8 mouse cellular contexts compared by ENCODE assay signal in genomic region chrX:100625146-100625545, GRCm38 (mm10). TPM values are rescaled to one million over a fixed set of nuclear protein-coding genes. Genes with fewer than 3 reads are reported as not detected.
DNase-seq lines count a peak whose midpoint lies in the region; ATAC-seq and TF ChIP-seq lines count a peak whose summit lies in the region.

No protein-coding gene starts in this region.

- H3K4me2 ChIP-seq in heart, embryonic 15.5 days: peak overlapping the region; percentile 58
- peak overlapping the region; percentile 46 for H3K4me2 ChIP-seq in forebrain, postnatal 0 days (ENCODE audit: low read depth)

- peaks cover 42% of the 10 kb centered on the region for H3K79me2 ChIP-seq in macrophage (ENCODE audit: inconsistent target)

- TF ChIP-seq CTCF in forebrain, postnatal 0 days (IDR thresholded peaks at IDR 0.05; ENCODE audit: low read depth): no peak

- H3K36me3 ChIP-seq in heart, embryonic 15.5 days: 0 out of 2 replicates have a peak, but pooled peaks cover 7% of the 10 kb centered on the region
- peaks cover 9% of the 10 kb centered on the region; the same call in 1 of the 2 replicates for H3K36me3 ChIP-seq in forebrain, postnatal 0 days (ENCODE audit: insufficient read depth)
- no peaks in the 10 kb centered on the region for H3K36me3 ChIP-seq in macrophage (ENCODE audit: inconsistent target)

- no peak overlapping the region for H3K27ac ChIP-seq in heart, embryonic 15.5 days
- H3K27ac ChIP-seq in forebrain, postnatal 0 days (ENCODE audit: low read depth, low read length): no peak overlapping the region
- peak overlapping the region; percentile 80 for H3K27ac ChIP-seq in macrophage

- H3K27me3 ChIP-seq in heart, embryonic 15.5 days: no peaks in the 10 kb centered on the region
- no peaks in the 10 kb centered on the region for H3K27me3 ChIP-seq in forebrain, postnatal 0 days (ENCODE audit: insufficient read depth, low read length)

- 29% methylated on average over 7 of the region's 7 CpGs for WGBS in heart, embryonic 15.5 days
- 46% methylated on average over 7 of the region's 7 CpGs for whole genome bisulfite sequencing in forebrain, postnatal 0 days
- 27% methylated on average over 6 of the region's 7 CpGs for WGBS in macrophage (ENCODE audit: missing documents)

- ATAC-seq in heart, embryonic 15.5 days (replicated peaks; ENCODE audit: insufficient number of reproducible peaks, insufficient read depth, low FRiP score, low read depth): 0 out of 2 replicates have a peak, but pooled peaks have one; percentile 14
- ATAC-seq in forebrain, postnatal 0 days: no peak

- H3K4me1 ChIP-seq in heart, embryonic 15.5 days (replicated peaks): no peaks in the 10 kb centered on the region
- H3K4me1 ChIP-seq in forebrain, postnatal 0 days (ENCODE audit: insufficient read depth): peaks cover 4% of the 10 kb centered on the region; the same call in 1 of the 2 replicates

- DNase-seq in heart, postnatal 10 days: no peak
- DNase-seq in NIH3T3 (ENCODE audit: low read depth): peak; percentile 56
- peak; percentile 2 for DNase-seq in forebrain, postnatal 0 days
- DNase-seq in thymus, postnatal 14 days: no peak
- no peak for DNase-seq in frontal cortex, adult 2 months (ENCODE audit: extremely low spot score in 1 of 2, low spot score in 1 of 2)
- no peak for DNase-seq in adrenal gland, postnatal 10 days

- peak overlapping the region; percentile 55; the same call in 1 of the 2 replicates for H3K9ac ChIP-seq in heart, embryonic 15.5 days
- H3K9ac ChIP-seq in forebrain, postnatal 0 days: peak overlapping the region; percentile 60; the same call in 1 of the 2 replicates

- intact Hi-C loops in heart, postnatal 10 days (cut with DNase I): loop anchor here (10.0 kb wide), 1 partner anchor 110 kb away; no protein-coding TSS in a partner anchor

- no peaks in the 10 kb centered on the region for H3K9me3 ChIP-seq in heart, embryonic 15.5 days (replicated peaks)
- no peaks in the 10 kb centered on the region for H3K9me3 ChIP-seq in forebrain, postnatal 0 days (ENCODE audit: low read length)

- H3K4me3 ChIP-seq in heart, embryonic 15.5 days: peak overlapping the region; percentile 69
- peak overlapping the region; percentile 50 for H3K4me3 ChIP-seq in forebrain, postnatal 0 days (ENCODE audit: low read depth, low read length)
- H3K4me3 ChIP-seq in macrophage (ENCODE audit: inconsistent target): peak overlapping the region; percentile 82

RNA-seq across cellular contexts. Expression of gene Kif4, which starts 0.4 kb away (rescaled TPM):
- polyA plus RNA-seq in heart, embryonic 15.5 days (2015; fragmentation: Nextera tagmentation; extraction: Ambion mirVana): 18.9 and 21.5 TPM in 2 replicates
- 1 to 10 TPM; 8.6 to 8.8 TPM for total RNA-seq in heart, postnatal 10 days (2021)
- 6.4 and 6.7 TPM in 2 replicates for total RNA-seq in forebrain, postnatal 0 days (2014; rRNA removed)
- polyA plus RNA-seq in forebrain, postnatal 0 days (2015; fragmentation: Nextera tagmentation; extraction: Ambion mirVana): 3.1 and 3.8 TPM in 2 replicates
- total RNA-seq in macrophage (2018; cell fraction: chromatin; rRNA removed): 10 to 100 TPM in 3 of 26 experiments, 1 to 10 TPM in 21, under 1 TPM in 2; 0.76 to 14.1 (median 3.2) TPM
- 1 to 10 TPM in 13 of 26 experiments, under 1 TPM in 13; 0.37 to 2.2 (median 0.93) TPM for total RNA-seq in macrophage (2018; cell fraction: cytosol; rRNA removed)
- 10 to 100 TPM in 2 of 26 experiments, 1 to 10 TPM in 18, under 1 TPM in 6; 0.55 to 14.1 (median 1.9) TPM for total RNA-seq in macrophage (2018; cell fraction: nucleus; rRNA removed)
- 0.28 to 3.9 TPM (median 3.0 TPM) in 3 replicates for polyA plus RNA-seq in macrophage (2018)
- 0.88 and 0.92 TPM in 2 replicates for polyA plus RNA-seq in frontal cortex, adult 2 months (2012; rRNA removed)
- total RNA-seq in adrenal gland, postnatal 10 days (2021): 1 to 10 TPM; 7.0 to 8.0 TPM

RNA-seq across cellular contexts. Expression of gene Pdzd11, which starts 1.2 kb away (rescaled TPM):
- polyA plus RNA-seq in heart, embryonic 15.5 days (2015; fragmentation: Nextera tagmentation; extraction: Ambion mirVana): 83.5 TPM in 2 replicates
- 10 to 100 TPM; 34.5 to 35.5 TPM for total RNA-seq in heart, postnatal 10 days (2021)
- total RNA-seq in forebrain, postnatal 0 days (2014; rRNA removed): 39.2 and 41.2 TPM in 2 replicates
- polyA plus RNA-seq in forebrain, postnatal 0 days (2015; fragmentation: Nextera tagmentation; extraction: Ambion mirVana): 80.8 and 83.8 TPM in 2 replicates
- total RNA-seq in macrophage (2018; cell fraction: chromatin; rRNA removed): 10 to 100 TPM; 19.5 to 61.0 (median 30.3) TPM
- 10 to 100 TPM; 34.7 to 83.9 (median 59.4) TPM for total RNA-seq in macrophage (2018; cell fraction: cytosol; rRNA removed)
- total RNA-seq in macrophage (2018; cell fraction: nucleus; rRNA removed): 10 to 100 TPM; 27.6 to 67.9 (median 41.8) TPM
- polyA plus RNA-seq in macrophage (2018): 35.3 to 57.7 TPM (median 53.5 TPM) in 3 replicates
- polyA plus RNA-seq in frontal cortex, adult 2 months (2012; rRNA removed): 51.4 and 58.5 TPM in 2 replicates
- total RNA-seq in adrenal gland, postnatal 10 days (2021): 10 to 100 TPM; 41.0 to 41.9 TPM

RNA-seq across cellular contexts. Expression of gene Arr3, which starts 19.8 kb away (rescaled TPM):
- polyA plus RNA-seq in heart, embryonic 15.5 days (2015; fragmentation: Nextera tagmentation; extraction: Ambion mirVana): 1.0 and 1.4 TPM in 2 replicates
- not detected for total RNA-seq in heart, postnatal 10 days (2021)
- total RNA-seq in forebrain, postnatal 0 days (2014; rRNA removed): not detected in 2 replicates
- 0.23 TPM in 1 of 2 replicates, not detected in the other for polyA plus RNA-seq in forebrain, postnatal 0 days (2015; fragmentation: Nextera tagmentation; extraction: Ambion mirVana)
- total RNA-seq in macrophage (2018; cell fraction: chromatin; rRNA removed): not detected
- total RNA-seq in macrophage (2018; cell fraction: cytosol; rRNA removed): not detected
- total RNA-seq in macrophage (2018; cell fraction: nucleus; rRNA removed): not detected
- polyA plus RNA-seq in macrophage (2018): not detected in 3 replicates
- polyA plus RNA-seq in frontal cortex, adult 2 months (2012; rRNA removed): 3.4 and 4.2 TPM in 2 replicates
- total RNA-seq in adrenal gland, postnatal 10 days (2021): not detected

RNA-seq across cellular contexts. Expression of gene P2ry4, which starts 30.5 kb away (rescaled TPM):
- polyA plus RNA-seq in heart, embryonic 15.5 days (2015; fragmentation: Nextera tagmentation; extraction: Ambion mirVana): 0.03 TPM in 1 of 2 replicates, not detected in the other
- total RNA-seq in heart, postnatal 10 days (2021): not detected
- total RNA-seq in forebrain, postnatal 0 days (2014; rRNA removed): not detected in 2 replicates
- not detected in 2 replicates for polyA plus RNA-seq in forebrain, postnatal 0 days (2015; fragmentation: Nextera tagmentation; extraction: Ambion mirVana)
- under 1 TPM in 2 of 26 experiments, not detected in 24; 0.15 to 0.18 TPM for total RNA-seq in macrophage (2018; cell fraction: chromatin; rRNA removed)
- under 1 TPM in 1 of 26 experiments, not detected in 25; under 0.01 TPM for total RNA-seq in macrophage (2018; cell fraction: cytosol; rRNA removed)
- not detected for total RNA-seq in macrophage (2018; cell fraction: nucleus; rRNA removed)
- not detected in 3 replicates for polyA plus RNA-seq in macrophage (2018)
- polyA plus RNA-seq in frontal cortex, adult 2 months (2012; rRNA removed): 0.02 and 0.04 TPM in 2 replicates
- 1 to 10 TPM in 1 of 2 experiments, under 1 TPM in 1; 0.45 to 1.3 TPM for total RNA-seq in adrenal gland, postnatal 10 days (2021)

RNA-seq across cellular contexts. Expression of gene Awat1, which starts 53.1 kb away (rescaled TPM):
- polyA plus RNA-seq in heart, embryonic 15.5 days (2015; fragmentation: Nextera tagmentation; extraction: Ambion mirVana): not detected in 2 replicates
- total RNA-seq in heart, postnatal 10 days (2021): not detected
- not detected in 2 replicates for total RNA-seq in forebrain, postnatal 0 days (2014; rRNA removed)
- not detected in 2 replicates for polyA plus RNA-seq in forebrain, postnatal 0 days (2015; fragmentation: Nextera tagmentation; extraction: Ambion mirVana)
- not detected for total RNA-seq in macrophage (2018; cell fraction: chromatin; rRNA removed)
- total RNA-seq in macrophage (2018; cell fraction: cytosol; rRNA removed): 1 to 10 TPM in 1 of 26 experiments, under 1 TPM in 19, not detected in 6; 0.08 to 1.1 (median 0.38) TPM
- under 1 TPM in 2 of 26 experiments, not detected in 24; 0.29 to 0.42 TPM for total RNA-seq in macrophage (2018; cell fraction: nucleus; rRNA removed)
- polyA plus RNA-seq in macrophage (2018): 0.37 to 1.1 TPM in 2 of 3 replicates, not detected in the other
- polyA plus RNA-seq in frontal cortex, adult 2 months (2012; rRNA removed): not detected in 2 replicates
- total RNA-seq in adrenal gland, postnatal 10 days (2021): not detected

Comparison
In these comparisons a context has a peak if more than half of its experiments do, and no peak if none do; other contexts are left out.
1. DNase-seq: peak in NIH3T3 (single experiment) and forebrain, postnatal 0 days (single experiment); none in heart, postnatal 10 days (0 of 2), thymus, postnatal 14 days (single experiment), frontal cortex, adult 2 months (0 of 2) and adrenal gland, postnatal 10 days (single experiment).
2. Peak in every context shown above with its lines, with median percentiles within 50 percentile points of each other: H3K4me3 ChIP-seq.